8 mouse cellular contexts compared by ENCODE assay signal in the genomic region with DNA sequence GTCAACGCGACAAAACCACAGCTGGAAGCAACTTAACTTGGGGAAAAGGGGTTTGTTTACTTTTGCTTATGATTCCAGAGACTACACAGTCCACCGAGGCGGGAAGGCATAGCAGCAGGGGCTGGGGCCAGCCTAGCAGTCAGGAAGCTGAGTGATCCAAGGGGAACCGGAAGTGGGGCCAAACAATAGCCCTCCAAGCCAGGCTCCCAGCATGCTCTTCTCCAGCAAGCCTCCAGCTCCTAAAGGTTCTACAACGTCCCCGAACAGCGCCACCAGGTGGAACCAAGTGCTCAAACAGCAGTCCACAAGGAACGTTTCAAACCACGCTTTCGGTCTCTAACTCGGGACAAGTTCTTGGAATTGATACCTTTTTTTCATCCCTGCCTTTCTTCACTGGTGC. TPM values are rescaled to one million over a fixed set of nuclear protein-coding genes. Genes with fewer than 3 reads are reported as not detected.
DNase-seq lines count a peak whose midpoint lies in the region; ATAC-seq and TF ChIP-seq lines count a peak whose summit lies in the region.

No protein-coding gene starts in this region.

- no peaks in the 10 kb centered on the region for H3K27me3 ChIP-seq in neural tube, embryonic 13.5 days

- peak overlapping the region; percentile 60 for H3K4me3 ChIP-seq in bone marrow, adult 2 months (replicated peaks; ENCODE audit: control insufficient read depth, low read depth, low read length)
- H3K4me3 ChIP-seq in neural tube, embryonic 13.5 days = no peak overlapping the region

- no peak for ATAC-seq in neural tube, embryonic 13.5 days (ENCODE audit: low read depth)

- TF ChIP-seq POLR2A in bone marrow, adult 2 months (IDR thresholded peaks at IDR 0.05; ENCODE audit: borderline replicate concordance, control insufficient read depth, low read depth, low read length) = peak; percentile 35; the same call in 1 of the 2 replicates

- H3K4me1 ChIP-seq in bone marrow, adult 2 months (ENCODE audit: control insufficient read depth, insufficient read depth, low read length) = peaks cover 10% of the 10 kb centered on the region
- peaks cover 45% of the 10 kb centered on the region for H3K4me1 ChIP-seq in neural tube, embryonic 13.5 days (replicated peaks)

- no peaks in the 10 kb centered on the region for H3K36me3 ChIP-seq in neural tube, embryonic 13.5 days

- H3K4me2 ChIP-seq in neural tube, embryonic 13.5 days = 0 out of 2 replicates have a peak overlapping the region, but pooled peaks have one; percentile 5

- 0% methylated on average over 12 of the region's 12 CpGs for WGBS in bone marrow, adult 2 months
- WGBS in neural tube, embryonic 13.5 days = 77% methylated on average over 12 of the region's 12 CpGs

- peak; percentile 71 for DNase-seq in layer of hippocampus, adult 11-12 months (ENCODE audit: low spot score)
- DNase-seq in layer of hippocampus, adult 9-10 months (ENCODE audit: low spot score) = no peak
- peak; percentile 66 for DNase-seq in gastrocnemius, adult 18-20 months (ENCODE audit: low spot score)
- DNase-seq in induced T-regulatory cell, adult 2 months (ENCODE audit: low read depth) = peak; percentile 93
- DNase-seq in liver = peak; percentile 83
- peak; percentile 71 to 78 for DNase-seq in thymus, adult 18-20 months

- H3K9ac ChIP-seq in neural tube, embryonic 13.5 days = no peak overlapping the region

- peak; percentile 94 for TF ChIP-seq CTCF in bone marrow, adult 2 months (IDR thresholded peaks at IDR 0.05; ENCODE audit: control insufficient read depth, insufficient read depth, low read length)

- peak overlapping the region; percentile 21 for H3K27ac ChIP-seq in bone marrow, adult 2 months (ENCODE audit: control insufficient read depth, insufficient read depth, low read depth, low read length, poor library complexity)
- H3K27ac ChIP-seq in neural tube, embryonic 13.5 days (replicated peaks) = 0 out of 2 replicates have a peak overlapping the region, but pooled peaks have one; percentile 19

- no peaks in the 10 kb centered on the region for H3K9me3 ChIP-seq in neural tube, embryonic 13.5 days

RNA-seq across cellular contexts. Expression of a gene that starts 2.2 kb away (rescaled TPM):
- polyA plus RNA-seq in bone marrow, adult 2 months (2011; ENCODE audit: insufficient read depth, insufficient read length, low replicate concordance, missing spikeins) = 5.0 and 14.4 TPM in 2 replicates
- total RNA-seq in gastrocnemius, adult 18-20 months (2021) = 1 to 10 TPM; 8.8 to 9.7 TPM
- 13.3 and 15.1 TPM in 2 replicates for polyA plus RNA-seq in neural tube, embryonic 13.5 days (2015; fragmentation: Nextera tagmentation; extraction: Ambion mirVana)

RNA-seq across cellular contexts. Expression of a gene that starts 43.6 kb away (rescaled TPM):
- 10.7 and 15.5 TPM in 2 replicates for polyA plus RNA-seq in bone marrow, adult 2 months (2011; ENCODE audit: insufficient read depth, insufficient read length, low replicate concordance, missing spikeins)
- 10 to 100 TPM; 36.0 to 65.7 TPM for total RNA-seq in gastrocnemius, adult 18-20 months (2021)
- 46.5 and 48.0 TPM in 2 replicates for polyA plus RNA-seq in neural tube, embryonic 13.5 days (2015; fragmentation: Nextera tagmentation; extraction: Ambion mirVana)
